Mouse (Mus musculus): ENCODE results near the gene Zfp706. TPM values are rescaled to one million over a fixed set of nuclear protein-coding genes. Genes with fewer than 3 reads are reported as not detected.

Gene Zfp706
- polyA plus RNA-seq, 1 experiment from 2014 or later, result 353 TPM

DNA sequence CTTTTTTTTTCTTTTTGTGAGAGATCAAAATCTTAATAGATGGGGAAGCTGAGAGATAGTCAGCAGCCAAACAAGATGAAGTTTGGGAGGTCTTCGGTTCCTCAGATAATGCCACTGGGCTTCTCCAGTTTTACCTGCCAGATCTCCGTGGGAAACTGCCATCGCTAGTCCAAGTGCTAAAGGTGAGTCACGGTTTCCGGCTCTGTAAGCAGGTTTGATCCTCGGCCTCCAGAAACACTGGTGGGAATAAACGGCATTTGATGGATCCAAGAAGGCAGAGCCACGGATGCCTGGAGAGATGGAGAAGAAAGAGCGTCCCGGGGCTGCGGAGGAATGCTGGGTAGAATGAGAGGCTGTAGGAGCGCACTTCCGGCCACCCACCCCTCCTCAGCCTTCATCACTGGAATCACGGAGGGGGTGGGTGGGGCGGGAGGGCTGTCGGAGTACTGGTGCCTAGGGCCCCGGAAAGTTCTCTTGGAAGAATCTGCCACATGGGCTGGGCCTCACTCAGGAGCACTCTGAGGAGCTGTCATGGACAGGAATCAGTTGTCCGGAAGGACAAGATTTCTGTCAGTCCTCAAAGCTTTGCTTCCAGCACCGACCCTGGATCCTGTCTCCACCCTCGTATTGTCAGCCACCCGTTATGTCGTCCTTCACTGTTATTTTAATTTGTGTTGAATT lies 58.6 kb downstream of the Zfp706 start:
- no peak overlapping the region for H3K4me2 ChIP-seq (ENCODE audit: low read length)
- peaks cover 12% of the 10 kb centered on the region for H3K4me1 ChIP-seq (ENCODE audit: control insufficient read depth, insufficient read depth, low read length)
- no peaks in the 10 kb centered on the region for H3K9me3 ChIP-seq (replicated peaks; ENCODE audit: control insufficient read depth, low read length)
- no peak overlapping the region for H3K27ac ChIP-seq (ENCODE audit: low read depth, low read length)
- ATAC-seq (no peak), DNase-seq (ENCODE audit: low spot score) (no peak)
- no peaks in the 10 kb centered on the region for H3K27me3 ChIP-seq (replicated peaks; ENCODE audit: control insufficient read depth, insufficient read depth, low read length)
- H3K9ac ChIP-seq (ENCODE audit: low read length), result no peak overlapping the region
- WGBS, result 90% methylated on average over 22 of the region's 22 CpGs
- H3K4me3 ChIP-seq (ENCODE audit: low read depth, low read length), result no peak overlapping the region
- H3K36me3 ChIP-seq (ENCODE audit: control insufficient read depth, insufficient read depth, low read length), result no peaks in the 10 kb centered on the region
